Mouse (Mus musculus) MEL (cell line): Measurements from ENCODE around the gene Gcnt3.

Experiments used
- CHD2 ChIP-seq: IDR thresholded peaks from 2 replicates; pipeline ENCODE4 v1.6.1; 2011; ENCODE audit warnings: low read length, improper control_type of control experiment
- CTCF ChIP-seq, 3 experiments: IDR thresholded peaks in 2 of 3; conservative IDR thresholded peaks in 1 of 3; 2 replicates each; pipeline ENCODE4 v1.5.1; 2011 to 2012; ENCODE audit warnings: low read length in 3 of 3, low read depth in 2 of 3, mild to moderate bottlenecking in 2 of 3, improper control_type of control experiment in 1 of 3, inconsistent platforms in 1 of 3, mixed read lengths in 1 of 3, moderate library complexity in 1 of 3; ENCODE audit not compliant: control insufficient read depth in 1 of 3, insufficient read depth in 1 of 3, poor library complexity in 1 of 3, severe bottlenecking in 1 of 3
- EP300 ChIP-seq, 2 experiments: IDR thresholded peaks; 2 replicates each; pipeline ENCODE4 v1.6.1; 2011; ENCODE audit warnings: improper control_type of control experiment in 2 of 2, low read length in 2 of 2, low read depth in 1 of 2, mild to moderate bottlenecking in 1 of 2
- GATA1 ChIP-seq: IDR thresholded peaks from 2 replicates; pipeline ENCODE4 v1.6.1; 2011; ENCODE audit warnings: low read depth, low read length, improper control_type of control experiment
- MAFK ChIP-seq: IDR thresholded peaks from 2 replicates; pipeline ENCODE4 v1.6.1; 2011; ENCODE audit warnings: low read depth, mild to moderate bottlenecking, low read length, improper control_type of control experiment, borderline replicate concordance
- MEF2A ChIP-seq: IDR thresholded peaks from 2 replicates; pipeline ENCODE4 v1.6.1; 2014; ENCODE audit warnings: low read depth, mild to moderate bottlenecking, inconsistent platforms, low read length, improper control_type of control experiment; ENCODE audit not compliant: poor library complexity, insufficient replicate concordance, severe bottlenecking; ENCODE audit errors: extremely low read depth
- NRF1 ChIP-seq: IDR thresholded peaks from 2 replicates; pipeline ENCODE4 v1.6.1; 2014; ENCODE audit warnings: low read depth, mild to moderate bottlenecking, inconsistent platforms, low read length, improper control_type of control experiment, moderate library complexity; ENCODE audit not compliant: poor library complexity, insufficient read depth, severe bottlenecking
- POLR2A ChIP-seq, 2 experiments: IDR thresholded peaks; 2 replicates each; pipeline ENCODE4 v1.6.1; 2011 to 2012; ENCODE audit warnings: low read length in 2 of 2, mild to moderate bottlenecking in 2 of 2, control low read depth in 1 of 2, improper control_type of control experiment in 1 of 2, low read depth in 1 of 2, moderate library complexity in 1 of 2; ENCODE audit not compliant: control insufficient read depth in 1 of 2, insufficient read depth in 1 of 2, poor library complexity in 1 of 2
- SMC3 ChIP-seq: IDR thresholded peaks from 2 replicates; pipeline ENCODE4 v1.6.1; 2011; ENCODE audit warnings: low read depth, low read length, improper control_type of control experiment
- TAL1 ChIP-seq: IDR thresholded peaks from 2 replicates; pipeline ENCODE4 v1.6.1; 2012; ENCODE audit warnings: mild to moderate bottlenecking, inconsistent platforms, low read length, moderate library complexity, mixed read lengths
- ZC3H11A ChIP-seq: IDR thresholded peaks from 2 replicates; pipeline ENCODE4 v1.6.1; 2012; ENCODE audit warnings: low read depth, mild to moderate bottlenecking, inconsistent platforms, low read length, improper control_type of control experiment
- ZKSCAN1 ChIP-seq: IDR thresholded peaks from 2 replicates; pipeline ENCODE4 v1.6.1; 2012; ENCODE audit warnings: low read depth, mild to moderate bottlenecking, inconsistent platforms, low read length, improper control_type of control experiment, moderate library complexity

- TF ChIP-seq CTCF (IDR thresholded peaks at IDR 0.05 in 2 of 3, conservative IDR thresholded peaks at IDR 0.05 in 1 of 3; ENCODE audit: control insufficient read depth in 1 of 3, insufficient read depth in 1 of 3, low read depth in 2 of 3, low read length in 3 of 3, poor library complexity in 1 of 3, severe bottlenecking in 1 of 3) (peak in 2 of 3 experiments; percentile 38 to 57; a peak in 4 of 6 replicates), GATA1 (no peak), CHD2 (no peak), TAL1 (no peak), NRF1 (no peak), SMC3 (peak; percentile 41), EP300 (IDR thresholded peaks at IDR 0.05; ENCODE audit: low read depth in 1 of 2, low read length in 2 of 2) (no peak), POLR2A (IDR thresholded peaks at IDR 0.05; ENCODE audit: control insufficient read depth in 1 of 2, insufficient read depth in 1 of 2, low read depth in 1 of 2, low read length in 2 of 2, poor library complexity in 1 of 2) (no peak), MEF2A (no peak), ZC3H11A (no peak), ZKSCAN1 (no peak), MAFK (no peak)
Measured at GRCm38 (mm10) chr9:70018879-70019278, 19.0 kb downstream of the Gcnt3 start.
